Mouse (Mus musculus): Measurements from ENCODE around the gene Adra1d.

DNA sequence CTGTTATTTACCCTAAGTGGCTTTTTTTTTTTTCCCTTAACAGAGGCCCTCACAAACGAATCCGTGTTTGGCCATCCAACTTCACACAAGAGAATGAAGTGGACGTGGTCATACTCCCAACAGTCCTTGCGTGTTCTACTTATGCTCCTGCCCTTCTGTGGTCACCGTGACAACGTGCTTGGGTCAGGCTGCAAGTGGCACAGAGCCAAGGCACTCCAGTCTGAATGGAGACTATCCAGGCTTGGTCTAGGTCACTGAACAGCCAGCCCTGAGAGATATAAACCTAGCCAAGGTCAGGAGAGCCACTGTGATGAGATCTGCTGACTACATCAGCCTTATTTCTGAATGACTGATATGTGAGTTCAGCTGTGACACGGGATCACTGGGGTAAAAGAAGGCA is 23.7 kb downstream of the Adra1d start:
- no peak for TF ChIP-seq CTCF (IDR thresholded peaks at IDR 0.05; ENCODE audit: low read depth)
- TF ChIP-seq EP300 (optimal IDR thresholded peaks at IDR 0.05): no peak
